Mouse (Mus musculus): ENCODE measurements around the gene Fam84a. TPM values are rescaled to one million over a fixed set of nuclear protein-coding genes. Genes with fewer than 3 reads are reported as not detected.

Fam84a gene
- 41.7 TPM for polyA plus RNA-seq (2014; fragmentation: Illumina TruSeq; extraction: RNeasy Lipid Tissue Mini Kit (QIAGEN cat#74804))

DNA sequence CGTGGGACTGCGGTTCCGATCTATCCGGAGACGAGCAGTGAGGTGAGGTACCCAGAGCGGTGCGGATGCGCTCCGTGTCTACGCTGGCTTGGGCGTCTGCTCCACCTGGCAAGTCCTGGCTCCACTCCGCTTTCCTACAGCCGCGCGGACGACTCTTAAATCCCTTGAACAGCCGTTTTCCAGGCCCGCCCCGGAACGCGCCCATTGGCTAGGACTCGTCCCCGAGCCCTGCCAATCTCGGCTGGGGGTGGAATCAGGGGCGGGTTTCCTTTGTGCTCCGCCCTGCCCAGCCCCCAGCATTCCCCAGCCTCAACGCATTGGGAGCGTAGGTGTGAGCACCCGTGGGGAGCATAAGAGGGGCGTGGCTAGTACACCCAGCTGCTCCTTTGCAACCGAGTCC is at the start of gene Fam84a:
Gene Fam84a (minus strand): TSS at position 134 of the 400 bp plus-strand sequence.

